Mouse (Mus musculus) neural tube, embryonic 12.5 days (tissue): ENCODE data around the gene Ninj1. TPM values are rescaled to one million over a fixed set of nuclear protein-coding genes. Genes with fewer than 3 reads are reported as not detected.

Experiments
- ATAC-seq: fragments of 200-750 bp; cut with Nextera tagmentation; 2 replicates; pipeline ENCODE4 v1.8.0; 2017; ENCODE audit warnings: low read depth, mild to moderate bottlenecking, moderate TSS enrichment, moderate library complexity; ENCODE audit not compliant: low FRiP score
- H3K27ac ChIP-seq: fragments of 300-500 bp; sonication (generic); 2 replicates; pipeline ENCODE4 v1.5.1; 2016
- H3K27me3 ChIP-seq: fragments of 300-500 bp; sonication (generic); replicated peaks from 2 replicates; pipeline ENCODE4 v1.6.1; 2016; ENCODE audit warnings: mild to moderate bottlenecking
- H3K36me3 ChIP-seq: fragments of 300-500 bp; sonication (generic); 2 replicates; pipeline ENCODE4 v1.6.1; 2016; ENCODE audit warnings: mild to moderate bottlenecking
- H3K4me1 ChIP-seq: fragments of 300-500 bp; sonication (generic); 2 replicates; pipeline ENCODE4 v1.6.1; 2016
- H3K4me2 ChIP-seq: fragments of 300-500 bp; sonication (generic); replicated peaks from 2 replicates; pipeline ENCODE4 v1.6.1; 2016; ENCODE audit warnings: mild to moderate bottlenecking
- H3K4me3 ChIP-seq: fragments of 300-500 bp; sonication (generic); 2 replicates; pipeline ENCODE4 v1.5.1; 2016
- H3K9ac ChIP-seq: fragments of 300-500 bp; sonication (generic); 2 replicates; pipeline ENCODE4 v1.6.1; 2016; ENCODE audit warnings: mild to moderate bottlenecking
- H3K9me3 ChIP-seq: fragments of 300-500 bp; sonication (generic); 2 replicates; pipeline ENCODE4 v1.6.1; 2016; ENCODE audit warnings: mild to moderate bottlenecking
- WGBS: fragments of 180-500 bp; shearing (Covaris S2); methylation state at CpG from one replicate; pipeline ENCODE4 v1.1.7; 2016; 5-methylcytosine and 5-hydroxymethylcytosine counted together
- polyA plus RNA-seq: library from polyadenylated mRNA; unstranded; fragments of >200 nt; fragmentation: Nextera tagmentation; extraction: Ambion mirVana; gene quantifications from 2 replicates; pipeline ENCODE4 v1.2.1, GENCODE M21; 2016

Gene Ninj1
- polyA plus RNA-seq, 1 experiment from 2014 or later, result 21.0 TPM

- peaks cover 43% of the 10 kb centered on the region for H3K4me1 ChIP-seq
- H3K36me3 ChIP-seq, result no peaks in the 10 kb centered on the region
- no peaks in the 10 kb centered on the region for H3K27me3 ChIP-seq
- 81% methylated on average over 12 of the region's 12 CpGs for WGBS
- no peaks in the 10 kb centered on the region for H3K9me3 ChIP-seq
- no peak for ATAC-seq
- no peak overlapping the region for H3K27ac ChIP-seq
- H3K9ac ChIP-seq, result no peak overlapping the region
- no peak overlapping the region for H3K4me2 ChIP-seq
- no peak overlapping the region for H3K4me3 ChIP-seq
Observed at GRCm38 (mm10) chr13:49189970-49190870, 2.9 kb downstream of the Ninj1 start.

GRCm38 (mm10) chr13:49190876-49191672, 3.8 kb downstream of the Ninj1 start:
- no peak overlapping the region for H3K4me2 ChIP-seq
- peaks cover 43% of the 10 kb centered on the region for H3K4me1 ChIP-seq
- 0 out of 2 replicates have a peak, but pooled peaks cover 7% of the 10 kb centered on the region for H3K36me3 ChIP-seq
- no peak overlapping the region for H3K4me3 ChIP-seq
- no peak overlapping the region for H3K9ac ChIP-seq
- 72% methylated on average over 7 of the region's 7 CpGs for WGBS
- ATAC-seq, result no peak
- no peaks in the 10 kb centered on the region for H3K9me3 ChIP-seq
- no peaks in the 10 kb centered on the region for H3K27me3 ChIP-seq
- no peak overlapping the region for H3K27ac ChIP-seq

- H3K36me3 ChIP-seq, result 0 out of 2 replicates have a peak, but pooled peaks cover 7% of the 10 kb centered on the region
- WGBS, result 54% methylated on average over 5 of the region's 5 CpGs
- H3K4me2 ChIP-seq, result no peak overlapping the region
- H3K9ac ChIP-seq, result no peak overlapping the region
- H3K4me3 ChIP-seq, result no peak overlapping the region
- no peaks in the 10 kb centered on the region for H3K9me3 ChIP-seq
- no peak overlapping the region for H3K27ac ChIP-seq
- no peaks in the 10 kb centered on the region for H3K27me3 ChIP-seq
- H3K4me1 ChIP-seq, result peaks cover 39% of the 10 kb centered on the region
- ATAC-seq, result no peak
Observed at GRCm38 (mm10) chr13:49191673-49192035, 4.4 kb downstream of the Ninj1 start.

- Histone ChIP-seq H3K9ac (no peak overlapping the region), H3K36me3 (0 out of 2 replicates have a peak, but pooled peaks cover 7% of the 10 kb centered on the region), H3K9me3 (no peaks in the 10 kb centered on the region), H3K4me1 (peaks cover 33% of the 10 kb centered on the region), H3K27me3 (no peaks in the 10 kb centered on the region), H3K4me3 (no peak overlapping the region), H3K27ac (no peak overlapping the region), H3K4me2 (no peak overlapping the region)
- 79% methylated on average over 16 of the region's 16 CpGs for WGBS
- ATAC-seq, result no peak
Observed at GRCm38 (mm10) chr13:49192156-49192855, 5.0 kb downstream of the Ninj1 start.

GRCm38 (mm10) chr13:49193650-49194049, 6.4 kb downstream of the Ninj1 start:
- H3K9me3 ChIP-seq, result no peaks in the 10 kb centered on the region
- H3K4me1 ChIP-seq, result peaks cover 22% of the 10 kb centered on the region
- WGBS, result 93% methylated on average over 17 of the region's 17 CpGs
- no peak overlapping the region for H3K4me2 ChIP-seq
- H3K9ac ChIP-seq, result no peak overlapping the region
- 0 out of 2 replicates have a peak, but pooled peaks cover 7% of the 10 kb centered on the region for H3K36me3 ChIP-seq
- no peak overlapping the region for H3K4me3 ChIP-seq
- H3K27ac ChIP-seq, result no peak overlapping the region
- ATAC-seq, result no peak
- H3K27me3 ChIP-seq, result no peaks in the 10 kb centered on the region

- ATAC-seq, result no peak
- WGBS, result 97% methylated on average over 13 of the region's 13 CpGs
- peaks cover 18% of the 10 kb centered on the region for H3K4me1 ChIP-seq
- H3K9me3 ChIP-seq, result no peaks in the 10 kb centered on the region
- 0 out of 2 replicates have a peak, but pooled peaks cover 7% of the 10 kb centered on the region for H3K36me3 ChIP-seq
- no peak overlapping the region for H3K9ac ChIP-seq
- no peaks in the 10 kb centered on the region for H3K27me3 ChIP-seq
- H3K27ac ChIP-seq, result no peak overlapping the region
- no peak overlapping the region for H3K4me3 ChIP-seq
- no peak overlapping the region for H3K4me2 ChIP-seq
Observed at GRCm38 (mm10) chr13:49194811-49195210, 7.5 kb downstream of the Ninj1 start.

GRCm38 (mm10) chr13:49195651-49196050, 8.4 kb downstream of the Ninj1 start:
- Histone ChIP-seq H3K36me3 (0 out of 2 replicates have a peak, but pooled peaks cover 7% of the 10 kb centered on the region), H3K9ac (no peak overlapping the region), H3K4me2 (no peak overlapping the region), H3K9me3 (no peaks in the 10 kb centered on the region), H3K4me1 (peaks cover 18% of the 10 kb centered on the region), H3K4me3 (no peak overlapping the region), H3K27ac (no peak overlapping the region), H3K27me3 (no peaks in the 10 kb centered on the region)
- no peak for ATAC-seq
- WGBS, result 91% methylated on average over 7 of the region's 7 CpGs

- Histone ChIP-seq H3K27me3 (no peaks in the 10 kb centered on the region), H3K27ac (no peak overlapping the region), H3K9ac (no peak overlapping the region), H3K36me3 (0 out of 2 replicates have a peak, but pooled peaks cover 7% of the 10 kb centered on the region), H3K4me1 (peaks cover 14% of the 10 kb centered on the region), H3K4me2 (no peak overlapping the region), H3K4me3 (no peak overlapping the region), H3K9me3 (no peaks in the 10 kb centered on the region)
- 87% methylated on average over 5 of the region's 5 CpGs for WGBS
- no peak for ATAC-seq
Observed at GRCm38 (mm10) chr13:49196211-49196610, 8.9 kb downstream of the Ninj1 start.

GRCm38 (mm10) chr13:49196766-49197165, 9.5 kb downstream of the Ninj1 start:
- no peak for ATAC-seq
- 87% methylated on average over 6 of the region's 6 CpGs for WGBS

GRCm38 (mm10) chr13:49198734-49199133, 11.4 kb downstream of the Ninj1 start:
- no peaks in the 10 kb centered on the region for H3K4me1 ChIP-seq
- H3K9me3 ChIP-seq, result no peaks in the 10 kb centered on the region
- H3K9ac ChIP-seq, result no peak overlapping the region
- no peak for ATAC-seq
- no peaks in the 10 kb centered on the region for H3K27me3 ChIP-seq
- H3K4me3 ChIP-seq, result no peak overlapping the region
- H3K4me2 ChIP-seq, result no peak overlapping the region
- H3K27ac ChIP-seq, result no peak overlapping the region
- H3K36me3 ChIP-seq, result 0 out of 2 replicates have a peak, but pooled peaks cover 7% of the 10 kb centered on the region
- WGBS, result 90% methylated on average over 9 of the region's 9 CpGs

More at GRCm38 (mm10) chr13:49196766-49197165, 9.5 kb downstream of the Ninj1 start:
- Histone ChIP-seq H3K4me2 (no peak overlapping the region), H3K4me3 (no peak overlapping the region), H3K27ac (no peak overlapping the region), H3K9me3 (no peaks in the 10 kb centered on the region), H3K4me1 (peaks cover 8% of the 10 kb centered on the region), H3K36me3 (0 out of 2 replicates have a peak, but pooled peaks cover 7% of the 10 kb centered on the region), H3K9ac (no peak overlapping the region), H3K27me3 (no peaks in the 10 kb centered on the region)

- no peak for ATAC-seq
- 0 out of 2 replicates have a peak, but pooled peaks cover 7% of the 10 kb centered on the region for H3K36me3 ChIP-seq
- H3K4me2 ChIP-seq, result no peak overlapping the region
- no peaks in the 10 kb centered on the region for H3K9me3 ChIP-seq
- H3K4me1 ChIP-seq, result no peaks in the 10 kb centered on the region
- no peak overlapping the region for H3K4me3 ChIP-seq
- 92% methylated on average over 7 of the region's 7 CpGs for WGBS
- H3K27me3 ChIP-seq, result no peaks in the 10 kb centered on the region
- H3K27ac ChIP-seq, result no peak overlapping the region
- H3K9ac ChIP-seq, result no peak overlapping the region
Observed at GRCm38 (mm10) chr13:49199891-49200290, 12.6 kb downstream of the Ninj1 start.
